Mouse (Mus musculus) heart, embryonic 11.5 days (tissue): ENCODE results near the gene Ppm1m. TPM values are rescaled to one million over a fixed set of nuclear protein-coding genes. Genes with fewer than 3 reads are reported as not detected.
A peak's percentile ranks its signal among the peaks of the same experiment; 100 is the strongest.

Experiments
- ATAC-seq: fragments of 200-750 bp; cut with Nextera tagmentation; replicated peaks from 2 replicates; pipeline ENCODE4 v1.8.0; 2017; ENCODE audit warnings: moderate library complexity; ENCODE audit not compliant: insufficient number of reproducible peaks, low FRiP score, low TSS enrichment
- H3K27ac ChIP-seq: fragments of 300-500 bp; sonication (generic); 2 replicates; pipeline ENCODE4 v1.5.1; 2014; ENCODE audit warnings: mild to moderate bottlenecking, low read depth, low read length
- H3K27me3 ChIP-seq: fragments of 300-500 bp; sonication (generic); 2 replicates; pipeline ENCODE4 v1.6.1; 2014; ENCODE audit warnings: mild to moderate bottlenecking, low read length, mixed read lengths; ENCODE audit not compliant: control insufficient read depth, insufficient read depth
- H3K36me3 ChIP-seq: fragments of 300-500 bp; sonication (generic); 2 replicates; pipeline ENCODE4 v1.6.1; 2014; ENCODE audit warnings: mild to moderate bottlenecking, low read length, moderate library complexity, mixed read lengths; ENCODE audit not compliant: control insufficient read depth, insufficient read depth
- H3K4me1 ChIP-seq: fragments of 300-500 bp; sonication (generic); 2 replicates; pipeline ENCODE4 v1.6.1; 2014; ENCODE audit warnings: low read length; ENCODE audit not compliant: control insufficient read depth, insufficient read depth
- H3K4me2 ChIP-seq: fragments of 300-500 bp; sonication (generic); 2 replicates; pipeline ENCODE4 v1.6.1; 2014; ENCODE audit warnings: mild to moderate bottlenecking, moderate library complexity
- H3K4me3 ChIP-seq: fragments of 300-500 bp; sonication (generic); 2 replicates; pipeline ENCODE4 v1.5.1; 2014; ENCODE audit warnings: low read depth, low read length
- H3K9ac ChIP-seq: fragments of 300-500 bp; sonication (generic); 2 replicates; pipeline ENCODE4 v1.6.1; 2014; ENCODE audit warnings: mild to moderate bottlenecking, low read depth, low read length, moderate library complexity
- H3K9me3 ChIP-seq: fragments of 300-500 bp; sonication (generic); replicated peaks from 2 replicates; pipeline ENCODE4 v1.6.1; 2016; ENCODE audit warnings: low read length; ENCODE audit not compliant: control insufficient read depth
- WGBS: fragments of 180-500 bp; shearing (Covaris S2); extraction: QIAGEN DNeasy Blood & Tissue Kit; methylation state at CpG from one replicate; pipeline ENCODE4 v1.1.7; 2014; ENCODE audit not compliant: insufficient replicate concordance; 5-methylcytosine and 5-hydroxymethylcytosine counted together
- polyA plus RNA-seq: library from polyadenylated mRNA; unstranded; fragments of >200 nt; fragmentation: Nextera tagmentation; extraction: Ambion mirVana; gene quantifications from 2 replicates; pipeline ENCODE4 v1.2.1, GENCODE M21; 2014

Gene Ppm1m
- polyA plus RNA-seq, 1 experiment from 2014 or later, result 20.6 TPM

DNA sequence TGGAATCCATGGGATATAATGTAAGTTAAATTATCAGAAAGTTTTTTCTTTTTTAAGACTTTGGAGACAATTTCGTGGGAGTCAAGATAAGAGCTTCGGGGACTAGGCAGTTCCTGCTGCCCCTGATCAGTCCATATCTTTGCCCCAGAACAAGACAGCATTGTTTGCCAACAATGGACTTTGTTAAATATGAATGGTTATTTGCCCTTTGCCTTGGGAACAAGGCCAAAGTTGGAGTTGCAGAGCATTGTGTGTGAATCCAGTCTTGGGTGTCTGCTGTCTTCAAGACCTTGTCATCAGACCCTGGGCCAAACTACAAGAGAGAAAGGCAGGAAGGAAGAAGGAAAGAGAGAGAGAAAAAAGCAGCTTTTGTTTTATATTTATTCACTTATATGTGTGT is 32.8 kb downstream of the Ppm1m start:
- WGBS, result 57% methylated on average over 2 of the region's 2 CpGs
- Histone ChIP-seq H3K36me3 (no peaks in the 10 kb centered on the region), H3K4me2 (no peak overlapping the region), H3K4me3 (no peak overlapping the region), H3K9me3 (no peaks in the 10 kb centered on the region), H3K4me1 (0 out of 2 replicates have a peak, but pooled peaks cover 2% of the 10 kb centered on the region), H3K27ac (no peak overlapping the region), H3K27me3 (no peaks in the 10 kb centered on the region), H3K9ac (no peak overlapping the region)
- ATAC-seq, result no peak

DNA sequence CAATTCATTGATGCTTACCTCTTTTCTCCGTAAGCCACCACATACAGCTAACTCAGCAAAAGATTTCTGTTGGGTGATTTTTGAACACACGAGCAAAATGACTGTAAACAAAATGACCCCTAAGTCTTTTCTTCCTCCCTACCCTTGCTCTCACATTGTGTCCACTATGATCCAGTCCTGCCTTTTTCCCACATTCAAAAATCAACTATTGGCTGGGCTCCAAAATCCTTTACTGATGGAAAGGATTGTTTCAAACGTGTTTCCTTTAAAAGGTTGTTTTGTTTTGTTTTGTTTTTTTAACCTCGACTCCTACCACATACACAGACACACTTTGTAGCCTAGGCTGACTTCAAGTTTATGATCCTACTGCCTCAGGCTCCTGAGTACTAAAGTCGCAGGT is 39.1 kb downstream of the Ppm1m start:
- no peaks in the 10 kb centered on the region for H3K9me3 ChIP-seq
- H3K4me3 ChIP-seq, result peak overlapping the region; percentile 51
- peak overlapping the region; percentile 69 for H3K4me2 ChIP-seq
- peak overlapping the region; percentile 77 for H3K9ac ChIP-seq
- H3K36me3 ChIP-seq, result no peaks in the 10 kb centered on the region
- WGBS, result 47% methylated on average over 5 of the region's 5 CpGs
- H3K27me3 ChIP-seq, result no peaks in the 10 kb centered on the region
- H3K27ac ChIP-seq, result peak overlapping the region; percentile 84; the same call in 1 of the 2 replicates
- no peak for ATAC-seq
- peaks cover 5% of the 10 kb centered on the region; the same call in 1 of the 2 replicates for H3K4me1 ChIP-seq

DNA sequence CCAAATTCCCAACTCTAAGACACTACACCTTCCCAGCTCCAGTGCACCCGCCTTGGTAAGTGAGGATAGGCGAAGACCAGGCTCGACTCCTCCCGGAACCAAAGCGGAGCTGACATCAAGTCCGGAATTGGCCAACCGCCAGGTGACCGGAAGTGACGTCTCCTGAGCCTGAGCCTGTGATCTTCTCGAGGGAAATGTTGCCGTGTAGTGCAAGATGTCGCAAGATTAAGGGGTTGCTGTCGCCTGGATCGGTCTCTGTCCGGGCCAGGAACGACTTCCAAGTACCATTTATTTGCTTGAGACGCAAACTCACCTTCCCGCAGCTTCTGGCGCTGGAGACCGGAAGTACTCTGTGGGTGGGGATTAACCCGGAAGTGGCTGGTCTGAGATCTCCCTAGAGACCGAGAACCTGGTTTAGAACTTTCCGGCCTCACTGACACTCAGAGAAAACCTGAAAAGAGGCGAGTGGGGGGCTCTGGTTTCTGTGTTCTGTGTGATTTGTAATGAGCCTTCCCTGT is 39.7 kb downstream of the Ppm1m start:
- Histone ChIP-seq H3K36me3 (no peaks in the 10 kb centered on the region), H3K27me3 (no peaks in the 10 kb centered on the region), H3K9ac (peak overlapping the region; percentile 77), H3K4me2 (peak overlapping the region; percentile 69), H3K4me1 (peaks cover 5% of the 10 kb centered on the region; the same call in 1 of the 2 replicates), H3K27ac (peak overlapping the region; percentile 84), H3K4me3 (peak overlapping the region; percentile 51), H3K9me3 (no peaks in the 10 kb centered on the region)
- ATAC-seq, result peak; percentile 84
- WGBS, result 2% methylated on average over 24 of the region's 24 CpGs

- H3K4me3 ChIP-seq, result no peak overlapping the region
- H3K9ac ChIP-seq, result no peak overlapping the region
- ATAC-seq, result no peak
- no peaks in the 10 kb centered on the region for H3K27me3 ChIP-seq
- H3K36me3 ChIP-seq, result no peaks in the 10 kb centered on the region
- H3K9me3 ChIP-seq, result no peaks in the 10 kb centered on the region
- peak overlapping the region; percentile 69 for H3K4me2 ChIP-seq
- H3K4me1 ChIP-seq, result peaks cover 5% of the 10 kb centered on the region; the same call in 1 of the 2 replicates
- H3K27ac ChIP-seq, result no peak overlapping the region
- 83% methylated on average over 9 of the region's 9 CpGs for WGBS
Measured at GRCm38 (mm10) chr9:106159237-106159636, 40.3 kb downstream of the Ppm1m start.

- WGBS, result 79% methylated on average over 6 of the region's 6 CpGs
- Histone ChIP-seq H3K36me3 (no peaks in the 10 kb centered on the region), H3K27ac (no peak within 1 kb of the TSS), H3K9ac (no peak within 1 kb of the TSS), H3K4me2 (no peak within 1 kb of the TSS), H3K4me3 (no peak within 1 kb of the TSS), H3K4me1 (peaks cover 5% of the 10 kb centered on the region; the same call in 1 of the 2 replicates), H3K27me3 (no peaks in the 10 kb centered on the region), H3K9me3 (no peaks in the 10 kb centered on the region)
- no peak for ATAC-seq
Measured at GRCm38 (mm10) chr9:106158037-106158491, 41.5 kb downstream of the Ppm1m start, which contains the start of gene Glyctk. Glyctk (minus strand) TSS chr9:106158138.

DNA sequence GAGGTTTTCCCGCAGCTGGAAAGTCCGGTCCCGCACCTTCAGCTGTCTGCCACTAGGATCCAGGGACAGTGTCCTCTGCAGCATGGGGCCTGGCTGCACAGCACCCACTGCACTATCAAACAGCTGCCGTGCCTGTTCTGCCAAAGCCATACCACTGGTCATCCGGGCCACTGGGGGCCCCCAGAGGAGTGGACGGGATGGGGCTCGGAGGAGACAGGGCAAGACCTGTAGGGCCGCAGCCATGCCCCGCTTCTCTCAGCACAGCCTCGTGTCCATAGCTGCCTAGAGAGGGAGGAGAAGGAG is 42.0 kb downstream of the Ppm1m start:
- WGBS, result 83% methylated on average over 10 of the region's 10 CpGs
- Histone ChIP-seq H3K4me3 (no peak overlapping the region), H3K9ac (no peak overlapping the region), H3K27ac (no peak overlapping the region), H3K4me1 (peaks cover 5% of the 10 kb centered on the region; the same call in 1 of the 2 replicates), H3K27me3 (peaks cover under 1% of the 10 kb centered on the region; the same call in 1 of the 2 replicates), H3K4me2 (no peak overlapping the region), H3K36me3 (no peaks in the 10 kb centered on the region), H3K9me3 (no peaks in the 10 kb centered on the region)
- no peak for ATAC-seq

DNA sequence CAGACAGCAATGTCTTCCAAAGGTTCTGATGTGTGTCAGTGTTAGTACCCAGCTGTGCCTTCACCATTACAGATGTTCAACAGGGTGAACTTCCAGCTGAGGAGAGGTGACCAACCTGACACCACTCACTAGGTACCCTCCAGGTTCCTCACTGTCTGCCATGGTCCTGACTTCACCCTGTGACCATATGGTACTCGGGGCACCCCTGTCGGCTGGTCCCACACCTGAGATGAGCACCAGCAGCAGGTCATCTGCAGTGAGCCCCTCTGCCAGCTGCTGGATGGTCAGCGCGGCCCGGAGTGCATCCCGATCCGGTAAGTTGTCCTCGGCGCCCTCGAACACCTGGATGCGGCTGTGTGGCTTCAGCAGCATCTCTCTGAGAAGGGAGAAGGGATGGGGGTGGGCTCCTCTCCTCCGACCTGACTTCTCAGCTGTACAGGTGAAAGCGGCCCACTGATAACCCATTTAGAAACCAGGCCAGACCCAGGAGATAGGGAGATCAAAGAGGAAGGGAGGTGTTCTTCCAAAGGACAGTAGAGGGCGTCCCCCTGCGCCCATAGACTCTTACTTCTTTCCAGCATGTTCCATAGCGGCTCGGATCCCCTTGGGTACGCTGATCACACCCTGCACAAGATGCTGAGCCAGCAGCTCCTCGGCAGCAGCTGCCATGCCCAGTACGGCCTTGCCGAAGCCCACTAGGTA is 42.5 kb downstream of the Ppm1m start:
- no peak overlapping the region for H3K27ac ChIP-seq
- no peak overlapping the region for H3K4me3 ChIP-seq
- H3K36me3 ChIP-seq, result no peaks in the 10 kb centered on the region
- ATAC-seq, result no peak
- H3K4me2 ChIP-seq, result no peak overlapping the region
- no peak overlapping the region for H3K9ac ChIP-seq
- peaks cover 5% of the 10 kb centered on the region; the same call in 1 of the 2 replicates for H3K4me1 ChIP-seq
- H3K27me3 ChIP-seq, result peaks cover 3% of the 10 kb centered on the region; the same call in 1 of the 2 replicates
- H3K9me3 ChIP-seq, result no peaks in the 10 kb centered on the region
- 78% methylated on average over 21 of the region's 21 CpGs for WGBS

- 56% methylated on average over 5 of the region's 5 CpGs for WGBS
- Histone ChIP-seq H3K27ac (no peak overlapping the region), H3K4me1 (peaks cover 5% of the 10 kb centered on the region; the same call in 1 of the 2 replicates), H3K4me2 (no peak overlapping the region), H3K9ac (no peak overlapping the region), H3K4me3 (no peak overlapping the region), H3K9me3 (no peaks in the 10 kb centered on the region), H3K36me3 (no peaks in the 10 kb centered on the region), H3K27me3 (peaks cover 3% of the 10 kb centered on the region)
- ATAC-seq, result no peak
Measured at GRCm38 (mm10) chr9:106156419-106156818, 43.1 kb downstream of the Ppm1m start.
